Mouse (Mus musculus): ENCODE data around the gene Nubp2. TPM values are rescaled to one million over a fixed set of nuclear protein-coding genes. Genes with fewer than 3 reads are reported as not detected.

Nubp2 gene
- polyA plus RNA-seq, 1 experiment from 2014 or later: 73.8 TPM

DNA sequence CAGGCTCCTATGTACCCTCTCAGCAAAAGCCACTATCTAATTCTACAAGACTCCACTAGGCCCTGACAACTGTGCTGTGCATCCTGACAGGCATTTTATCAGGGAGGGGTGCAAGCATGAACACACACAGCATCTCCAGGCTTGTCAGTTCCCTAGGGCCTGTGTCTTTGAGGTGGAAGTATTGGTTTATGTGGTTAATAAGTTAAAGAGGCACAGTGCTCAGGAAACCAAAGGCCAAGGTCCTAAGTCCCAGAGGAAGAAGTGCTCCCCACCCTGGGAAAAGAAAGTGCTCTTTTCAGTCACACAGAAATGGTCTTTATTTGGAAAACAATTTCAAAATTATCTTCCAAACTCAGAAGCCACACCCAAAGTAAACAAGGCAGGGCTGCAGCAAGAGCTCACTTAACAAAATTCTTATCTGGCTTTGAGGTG lies 37.5 kb downstream of the Nubp2 start:
- Histone ChIP-seq H3K27me3 (ENCODE audit: control insufficient read depth, insufficient read depth, low read length) (no peaks in the 10 kb centered on the region; the same call in 1 of the 2 replicates), H3K9ac (ENCODE audit: low read length) (no peak overlapping the region), H3K27ac (ENCODE audit: low read depth, low read length) (no peak overlapping the region), H3K36me3 (ENCODE audit: control insufficient read depth, insufficient read depth, low read length) (no peaks in the 10 kb centered on the region), H3K4me2 (peak overlapping the region; percentile 60; the same call in 1 of the 2 replicates), H3K4me1 (ENCODE audit: control insufficient read depth, insufficient read depth, low read length) (peaks cover 4% of the 10 kb centered on the region; the same call in 1 of the 2 replicates), H3K9me3 (ENCODE audit: control insufficient read depth, low read length) (no peaks in the 10 kb centered on the region), H3K4me3 (ENCODE audit: low read depth, low read length) (0 out of 2 replicates have a peak overlapping the region, but pooled peaks have one; percentile 1)
- no peak for ATAC-seq (ENCODE audit: low FRiP score)
- DNase-seq (ENCODE audit: low spot score, missing footprints): no peak

GRCm38 (mm10) chr17:24847386-24847785 lies 38.8 kb downstream of the Nubp2 start:
- no peak overlapping the region for H3K27ac ChIP-seq (ENCODE audit: low read depth, low read length)
- H3K4me2 ChIP-seq: no peak overlapping the region
- DNase-seq (ENCODE audit: low spot score, missing footprints) (no peak), ATAC-seq (ENCODE audit: low FRiP score) (no peak)
- H3K9ac ChIP-seq (ENCODE audit: low read length): no peak overlapping the region
- peaks cover 4% of the 10 kb centered on the region; the same call in 1 of the 2 replicates for H3K4me1 ChIP-seq (ENCODE audit: control insufficient read depth, insufficient read depth, low read length)
- 92% methylated on average over 1 of the region's 1 CpGs for WGBS
- no peak overlapping the region for H3K4me3 ChIP-seq (ENCODE audit: low read depth, low read length)
- no peaks in the 10 kb centered on the region for H3K36me3 ChIP-seq (ENCODE audit: control insufficient read depth, insufficient read depth, low read length)
- no peaks in the 10 kb centered on the region; the same call in 1 of the 2 replicates for H3K27me3 ChIP-seq (ENCODE audit: control insufficient read depth, insufficient read depth, low read length)
- H3K9me3 ChIP-seq (ENCODE audit: control insufficient read depth, low read length): no peaks in the 10 kb centered on the region

GRCm38 (mm10) chr17:24844525-24844924 lies 41.6 kb downstream of the Nubp2 start:
- no peaks in the 10 kb centered on the region for H3K36me3 ChIP-seq (ENCODE audit: control insufficient read depth, insufficient read depth, low read length)
- H3K9me3 ChIP-seq (ENCODE audit: control insufficient read depth, low read length): no peaks in the 10 kb centered on the region
- H3K4me2 ChIP-seq: no peak overlapping the region
- H3K9ac ChIP-seq (ENCODE audit: low read length): no peak overlapping the region
- no peaks in the 10 kb centered on the region for H3K27me3 ChIP-seq (ENCODE audit: control insufficient read depth, insufficient read depth, low read length)
- H3K27ac ChIP-seq (ENCODE audit: low read depth, low read length): no peak overlapping the region
- H3K4me1 ChIP-seq (ENCODE audit: control insufficient read depth, insufficient read depth, low read length): peaks cover 4% of the 10 kb centered on the region; the same call in 1 of the 2 replicates
- no peak for DNase-seq (ENCODE audit: low spot score, missing footprints)
- no peak overlapping the region for H3K4me3 ChIP-seq (ENCODE audit: low read depth, low read length)
- ATAC-seq (ENCODE audit: low FRiP score): no peak
- 51% methylated on average over 9 of the region's 9 CpGs for WGBS

DNA sequence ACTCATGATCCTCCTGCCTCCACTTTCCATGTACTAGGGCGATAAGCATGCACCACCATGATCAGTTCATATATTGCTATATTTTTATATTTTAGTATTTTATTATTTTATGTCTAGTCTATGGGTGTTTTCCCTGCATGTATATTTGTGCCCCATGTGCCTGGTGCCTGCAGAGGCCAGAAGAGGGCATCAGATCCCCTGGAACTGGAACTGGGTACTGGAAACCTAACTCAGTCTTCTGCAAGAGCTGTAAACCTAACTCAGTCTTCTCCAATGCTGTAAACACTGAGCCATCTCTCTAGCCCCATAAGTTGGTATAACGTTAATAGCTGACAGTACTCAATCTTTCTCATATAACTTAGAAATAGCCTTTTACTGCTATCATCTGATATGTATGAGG lies 43.5 kb downstream of the Nubp2 start:
- H3K9ac ChIP-seq (ENCODE audit: low read length): no peak overlapping the region
- H3K4me3 ChIP-seq (ENCODE audit: low read depth, low read length): no peak overlapping the region
- no peaks in the 10 kb centered on the region for H3K36me3 ChIP-seq (ENCODE audit: control insufficient read depth, insufficient read depth, low read length)
- ATAC-seq (ENCODE audit: low FRiP score): no peak
- H3K9me3 ChIP-seq (ENCODE audit: control insufficient read depth, low read length): no peaks in the 10 kb centered on the region
- no peak overlapping the region for H3K27ac ChIP-seq (ENCODE audit: low read depth, low read length)
- H3K4me1 ChIP-seq (ENCODE audit: control insufficient read depth, insufficient read depth, low read length): no peaks in the 10 kb centered on the region
- 60% methylated on average over 2 of the region's 2 CpGs for WGBS
- DNase-seq (ENCODE audit: low spot score, missing footprints): no peak
- no peak overlapping the region for H3K4me2 ChIP-seq
- no peaks in the 10 kb centered on the region for H3K27me3 ChIP-seq (ENCODE audit: control insufficient read depth, insufficient read depth, low read length)

DNA sequence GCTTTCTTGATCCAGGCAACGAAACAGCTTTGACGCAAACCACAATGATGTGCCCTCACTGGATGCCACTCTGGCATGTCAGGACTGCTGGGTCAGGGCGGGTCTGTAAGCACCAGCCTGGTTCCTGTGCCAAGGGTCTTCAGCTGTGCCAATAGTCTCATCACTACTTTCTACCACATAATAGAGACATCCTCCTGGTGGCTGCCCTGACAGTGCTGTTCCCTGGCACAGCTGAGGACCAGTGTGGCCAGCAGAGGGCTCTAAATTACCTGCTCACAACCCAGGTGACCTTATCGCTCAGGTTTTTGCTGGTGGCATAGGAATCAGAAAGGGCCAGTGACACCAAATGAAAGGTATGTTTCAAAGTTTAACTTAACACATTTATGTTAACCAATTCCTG lies 45.0 kb downstream of the Nubp2 start:
- ATAC-seq (ENCODE audit: low FRiP score): no peak
- Histone ChIP-seq H3K4me3 (ENCODE audit: low read depth, low read length) (no peak overlapping the region), H3K27ac (ENCODE audit: low read depth, low read length) (no peak overlapping the region), H3K27me3 (ENCODE audit: control insufficient read depth, insufficient read depth, low read length) (no peaks in the 10 kb centered on the region), H3K36me3 (ENCODE audit: control insufficient read depth, insufficient read depth, low read length) (no peaks in the 10 kb centered on the region), H3K4me2 (no peak overlapping the region), H3K9ac (ENCODE audit: low read length) (no peak overlapping the region), H3K4me1 (ENCODE audit: control insufficient read depth, insufficient read depth, low read length) (no peaks in the 10 kb centered on the region), H3K9me3 (ENCODE audit: control insufficient read depth, low read length) (no peaks in the 10 kb centered on the region)
- 51% methylated on average over 4 of the region's 4 CpGs for whole genome bisulfite sequencing
- DNase-seq (ENCODE audit: low spot score, missing footprints): no peak

DNA sequence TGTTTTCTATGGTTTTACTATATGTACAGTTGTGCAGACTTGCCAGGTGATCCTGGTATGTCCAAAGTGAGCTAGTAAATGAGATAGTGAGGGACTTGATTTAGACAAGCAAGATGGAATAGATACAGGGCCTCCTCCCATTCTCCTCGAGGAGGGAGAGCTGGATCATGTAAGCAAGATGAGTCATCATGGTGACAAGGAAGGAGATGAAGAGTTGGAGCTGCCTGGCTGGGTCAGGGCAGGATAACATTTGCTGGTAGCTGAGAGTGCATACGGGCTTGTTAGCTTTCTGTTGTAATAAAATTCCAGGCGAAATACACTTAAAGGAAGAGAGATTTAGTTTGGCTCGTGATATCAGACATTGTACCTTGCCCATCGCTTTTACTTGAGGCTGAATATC lies 45.8 kb downstream of the Nubp2 start:
- Histone ChIP-seq H3K9me3 (ENCODE audit: control insufficient read depth, low read length) (no peaks in the 10 kb centered on the region), H3K4me2 (no peak overlapping the region), H3K9ac (ENCODE audit: low read length) (no peak overlapping the region), H3K36me3 (ENCODE audit: control insufficient read depth, insufficient read depth, low read length) (no peaks in the 10 kb centered on the region), H3K27me3 (ENCODE audit: control insufficient read depth, insufficient read depth, low read length) (no peaks in the 10 kb centered on the region), H3K4me1 (ENCODE audit: control insufficient read depth, insufficient read depth, low read length) (no peaks in the 10 kb centered on the region), H3K4me3 (ENCODE audit: low read depth, low read length) (no peak overlapping the region), H3K27ac (ENCODE audit: low read depth, low read length) (no peak overlapping the region)
- DNase-seq (ENCODE audit: low spot score, missing footprints) (no peak), ATAC-seq (ENCODE audit: low FRiP score) (no peak)
- WGBS: 75% methylated on average over 5 of the region's 5 CpGs

GRCm38 (mm10) chr17:24839842-24840241 lies 46.3 kb downstream of the Nubp2 start, which contains the start of gene Hagh:
Hagh (plus strand) TSS chr17:24840143.
- Histone ChIP-seq H3K4me2 (no peak within 1 kb of the TSS), H3K9me3 (ENCODE audit: control insufficient read depth, low read length) (no peaks in the 10 kb centered on the region), H3K36me3 (ENCODE audit: control insufficient read depth, insufficient read depth, low read length) (no peaks in the 10 kb centered on the region), H3K4me1 (ENCODE audit: control insufficient read depth, insufficient read depth, low read length) (no peaks in the 10 kb centered on the region), H3K4me3 (ENCODE audit: low read depth, low read length) (no peak within 1 kb of the TSS), H3K9ac (ENCODE audit: low read length) (no peak within 1 kb of the TSS), H3K27ac (ENCODE audit: low read depth, low read length) (no peak within 1 kb of the TSS), H3K27me3 (ENCODE audit: control insufficient read depth, insufficient read depth, low read length) (no peaks in the 10 kb centered on the region)
- no peak for ATAC-seq (ENCODE audit: low FRiP score)
- DNase-seq (ENCODE audit: low spot score, missing footprints): no peak
- WGBS: 63% methylated on average over 8 of the region's 8 CpGs

Other genes with a start within 250 kb of the Nubp2 start
- gene Slc9a3r2, start 236.0 kb downstream of the Nubp2 start, polyA plus RNA-seq (2014; fragmentation: Nextera tagmentation; extraction: Ambion mirVana): 36.1 and 36.4 TPM in 2 replicates
- not detected in 2 replicates for gene Npw, start 227.9 kb downstream of the Nubp2 start, polyA plus RNA-seq (2014; fragmentation: Nextera tagmentation; extraction: Ambion mirVana)
- gene Zfp598, start 216.7 kb downstream of the Nubp2 start, polyA plus RNA-seq (2014; fragmentation: Nextera tagmentation; extraction: Ambion mirVana): 23.5 and 24.9 TPM in 2 replicates
- 12.7 and 13.4 TPM in 2 replicates for gene Syngr3, start 196.4 kb downstream of the Nubp2 start, polyA plus RNA-seq (2014; fragmentation: Nextera tagmentation; extraction: Ambion mirVana)
- 54.8 and 59.6 TPM in 2 replicates for gene Gfer, start 190.2 kb downstream of the Nubp2 start, polyA plus RNA-seq (2014; fragmentation: Nextera tagmentation; extraction: Ambion mirVana)
- 0.97 and 1.5 TPM in 2 replicates for gene Noxo1, start 190.1 kb downstream of the Nubp2 start, polyA plus RNA-seq (2014; fragmentation: Nextera tagmentation; extraction: Ambion mirVana)
- 91.0 and 97.5 TPM in 2 replicates for gene Tbl3, start 178.7 kb downstream of the Nubp2 start, polyA plus RNA-seq (2014; fragmentation: Nextera tagmentation; extraction: Ambion mirVana)
- 0.22 TPM in 1 of 2 replicates, not detected in the other for gene Rnf151, start 168.3 kb downstream of the Nubp2 start, polyA plus RNA-seq (2014; fragmentation: Nextera tagmentation; extraction: Ambion mirVana)
- gene Rps2, start 168.2 kb downstream of the Nubp2 start, polyA plus RNA-seq (2014; fragmentation: Nextera tagmentation; extraction: Ambion mirVana): 1,270 and 1,392 TPM in 2 replicates
- 198 and 210 TPM in 2 replicates for gene Ndufb10, start 161.9 kb downstream of the Nubp2 start, polyA plus RNA-seq (2014; fragmentation: Nextera tagmentation; extraction: Ambion mirVana)
- not detected in 2 replicates for gene Rpl3l, start 158.5 kb downstream of the Nubp2 start, polyA plus RNA-seq (2014; fragmentation: Nextera tagmentation; extraction: Ambion mirVana)
- gene Msrb1, start 149.7 kb downstream of the Nubp2 start, polyA plus RNA-seq (2014; fragmentation: Nextera tagmentation; extraction: Ambion mirVana): 19.2 and 23.0 TPM in 2 replicates
- 0.18 and 0.23 TPM in 2 replicates for gene Hs3st6, start 133.4 kb downstream of the Nubp2 start, polyA plus RNA-seq (2014; fragmentation: Nextera tagmentation; extraction: Ambion mirVana)
- gene Meiob, start 82.1 kb downstream of the Nubp2 start, polyA plus RNA-seq (2014; fragmentation: Nextera tagmentation; extraction: Ambion mirVana): not detected in 2 replicates
- 28.2 and 31.0 TPM in 2 replicates for gene Hagh, start 46.2 kb downstream of the Nubp2 start, polyA plus RNA-seq (2014; fragmentation: Nextera tagmentation; extraction: Ambion mirVana)
- gene Fahd1, start 36.0 kb downstream of the Nubp2 start, polyA plus RNA-seq (2014; fragmentation: Nextera tagmentation; extraction: Ambion mirVana): 18.8 and 21.5 TPM in 2 replicates
- gene Igfals, start 20.4 kb downstream of the Nubp2 start, polyA plus RNA-seq (2014; fragmentation: Nextera tagmentation; extraction: Ambion mirVana): 0.08 TPM in 1 of 2 replicates, not detected in the other
- gene Spsb3, start 294 bp upstream of the Nubp2 start, polyA plus RNA-seq (2014; fragmentation: Nextera tagmentation; extraction: Ambion mirVana): 37.3 and 44.4 TPM in 2 replicates
- gene Eme2, start 8.7 kb upstream of the Nubp2 start, polyA plus RNA-seq (2014; fragmentation: Nextera tagmentation; extraction: Ambion mirVana): 18.4 and 20.8 TPM in 2 replicates
- 68.6 and 73.2 TPM in 2 replicates for gene Mrps34, start 8.8 kb upstream of the Nubp2 start, polyA plus RNA-seq (2014; fragmentation: Nextera tagmentation; extraction: Ambion mirVana)
- gene Nme3, start 10.2 kb upstream of the Nubp2 start, polyA plus RNA-seq (2014; fragmentation: Nextera tagmentation; extraction: Ambion mirVana): 48.0 and 49.5 TPM in 2 replicates
- 31.7 and 36.5 TPM in 2 replicates for gene Mapk8ip3, start 50.6 kb upstream of the Nubp2 start, polyA plus RNA-seq (2014; fragmentation: Nextera tagmentation; extraction: Ambion mirVana)
- gene Jpt2, start 74.3 kb upstream of the Nubp2 start, polyA plus RNA-seq (2014; fragmentation: Nextera tagmentation; extraction: Ambion mirVana): 283 and 284 TPM in 2 replicates
- 10.8 and 11.2 TPM in 2 replicates for gene Cramp1l, start 129.4 kb upstream of the Nubp2 start, polyA plus RNA-seq (2014; fragmentation: Nextera tagmentation; extraction: Ambion mirVana)
- 20.9 and 21.2 TPM in 2 replicates for gene Ift140, start 129.7 kb upstream of the Nubp2 start, polyA plus RNA-seq (2014; fragmentation: Nextera tagmentation; extraction: Ambion mirVana)
- gene Tmem204, start 197.2 kb upstream of the Nubp2 start, polyA plus RNA-seq (2014; fragmentation: Nextera tagmentation; extraction: Ambion mirVana): 9.5 and 10.4 TPM in 2 replicates
- 22.5 and 23.2 TPM in 2 replicates for gene Telo2, start 229.6 kb upstream of the Nubp2 start, polyA plus RNA-seq (2014; fragmentation: Nextera tagmentation; extraction: Ambion mirVana)
- not detected in 2 replicates for gene Ptx4, start 234.4 kb upstream of the Nubp2 start, polyA plus RNA-seq (2014; fragmentation: Nextera tagmentation; extraction: Ambion mirVana)
- 16.7 and 20.4 TPM in 2 replicates for gene Clcn7, start 247.0 kb upstream of the Nubp2 start, polyA plus RNA-seq (2014; fragmentation: Nextera tagmentation; extraction: Ambion mirVana)

All from midbrain, embryonic 11.5 days (tissue).